Mouse (Mus musculus): ENCODE results near the gene Gsdma3. TPM values are rescaled to one million over a fixed set of nuclear protein-coding genes. Genes with fewer than 3 reads are reported as not detected.

The Gsdma3 gene
- polyA plus RNA-seq, 1 experiment from 2014 or later = not detected

DNA sequence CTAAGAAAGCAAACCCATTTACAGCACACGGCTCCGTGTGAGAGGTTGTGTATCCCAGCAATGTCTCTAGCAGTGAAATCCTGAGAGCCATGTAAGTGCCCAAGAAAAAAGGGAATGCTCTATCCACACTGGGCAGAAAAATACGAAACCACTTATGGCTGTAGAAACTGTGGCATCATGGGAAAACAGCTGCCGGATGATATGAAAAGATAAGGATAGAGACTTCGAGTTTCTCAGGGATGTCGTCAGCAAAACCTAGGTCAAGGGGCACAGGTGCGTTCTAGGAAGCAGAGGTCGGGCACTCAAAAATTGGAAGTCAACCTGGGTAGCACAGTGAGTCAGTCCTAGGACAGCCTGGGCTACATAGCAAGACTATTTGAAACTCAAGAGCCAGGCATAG, 36.9 kb upstream of the Gsdma3 start:
- peak overlapping the region; percentile 89; the same call in 1 of the 2 replicates for H3K4me2 ChIP-seq
- no peak overlapping the region for H3K4me3 ChIP-seq (ENCODE audit: low read depth, low read length)
- no peaks in the 10 kb centered on the region for H3K9me3 ChIP-seq (ENCODE audit: control insufficient read depth, low read length)
- DNase-seq (ENCODE audit: low spot score) = no peak
- peak overlapping the region; percentile 15 for H3K9ac ChIP-seq (ENCODE audit: low read depth, low read length)
- H3K27me3 ChIP-seq (replicated peaks; ENCODE audit: control insufficient read depth, insufficient read depth, low read length) = no peaks in the 10 kb centered on the region
- no peaks in the 10 kb centered on the region for H3K36me3 ChIP-seq (ENCODE audit: control insufficient read depth, insufficient read depth, low read length)
- H3K27ac ChIP-seq (ENCODE audit: low read depth, low read length) = peak overlapping the region; percentile 97; the same call in 1 of the 2 replicates
- WGBS = 73% methylated on average over 8 of the region's 8 CpGs
- H3K4me1 ChIP-seq (replicated peaks; ENCODE audit: control insufficient read depth, insufficient read depth, low read length) = peaks cover 41% of the 10 kb centered on the region
- ATAC-seq (replicated peaks; ENCODE audit: low FRiP score) = no peak

DNA sequence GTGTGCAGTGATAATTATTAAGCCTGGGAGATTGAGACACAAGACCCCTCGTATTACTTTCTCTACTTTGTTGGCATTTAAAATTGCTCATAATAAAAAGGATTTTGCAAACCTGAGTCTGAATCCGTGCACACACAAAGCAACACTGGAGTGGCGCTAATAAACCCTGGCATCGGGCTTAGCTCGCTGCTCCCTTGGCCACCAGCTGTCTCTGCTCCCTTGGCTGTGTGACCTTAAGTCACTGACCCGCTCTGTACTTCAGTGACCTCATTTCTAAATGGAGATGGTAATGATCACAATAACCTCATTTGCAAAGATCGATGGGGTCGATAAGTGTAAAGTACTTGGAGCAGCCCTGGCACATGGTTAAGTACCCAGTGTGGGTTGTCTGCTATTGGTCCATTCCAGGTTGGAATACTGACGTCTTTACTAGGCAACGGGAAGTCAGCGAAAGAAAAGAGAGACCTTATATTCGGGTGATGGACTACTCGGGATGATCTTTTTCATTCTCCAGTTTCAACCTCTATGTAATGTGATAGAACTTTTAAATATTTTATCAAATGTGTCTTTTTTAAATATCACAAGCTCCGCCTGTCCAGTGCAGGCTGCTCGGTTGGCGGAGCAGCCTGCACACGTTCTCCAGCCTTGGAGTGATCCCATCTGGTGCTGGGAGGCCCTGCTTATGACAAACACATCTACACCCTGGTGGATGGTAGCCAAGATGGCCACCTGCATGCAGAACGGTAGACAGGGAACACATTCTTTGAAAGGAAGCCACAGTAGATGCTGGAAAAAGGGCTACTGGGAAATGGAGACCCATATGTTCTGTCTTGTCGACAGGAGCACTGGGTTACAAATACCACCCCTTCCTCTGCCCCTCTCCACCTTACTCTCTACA, 35.4 kb upstream of the Gsdma3 start:
- Histone ChIP-seq H3K4me2 (no peak overlapping the region), H3K27ac (ENCODE audit: low read depth, low read length) (no peak overlapping the region), H3K9ac (ENCODE audit: low read depth, low read length) (no peak overlapping the region), H3K4me3 (ENCODE audit: low read depth, low read length) (no peak overlapping the region), H3K9me3 (ENCODE audit: control insufficient read depth, low read length) (no peaks in the 10 kb centered on the region), H3K36me3 (ENCODE audit: control insufficient read depth, insufficient read depth, low read length) (no peaks in the 10 kb centered on the region), H3K4me1 (replicated peaks; ENCODE audit: control insufficient read depth, insufficient read depth, low read length) (peaks cover 26% of the 10 kb centered on the region), H3K27me3 (replicated peaks; ENCODE audit: control insufficient read depth, insufficient read depth, low read length) (no peaks in the 10 kb centered on the region)
- DNase-seq (ENCODE audit: low spot score) = no peak
- no peak for ATAC-seq (replicated peaks; ENCODE audit: low FRiP score)
- 79% methylated on average over 19 of the region's 19 CpGs for WGBS

DNA sequence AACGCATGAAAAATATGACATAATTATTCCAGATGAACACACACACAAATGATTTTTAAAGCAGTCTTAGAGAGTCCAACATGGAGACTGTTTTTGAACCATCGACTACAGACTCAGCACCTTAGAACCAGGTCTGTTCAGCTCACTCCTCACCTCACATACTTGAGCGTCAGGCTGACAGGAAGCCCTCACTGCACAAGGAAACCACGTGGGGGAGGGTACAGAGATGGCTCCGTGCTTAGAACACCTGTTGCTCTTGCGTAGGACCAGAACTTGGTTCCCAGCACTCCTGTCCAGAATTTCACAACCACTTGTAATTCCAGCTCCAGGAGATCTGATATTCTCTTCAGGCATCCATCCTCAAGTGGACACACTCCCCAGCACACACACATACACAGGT, 31.1 kb upstream of the Gsdma3 start:
- Histone ChIP-seq H3K9me3 (ENCODE audit: control insufficient read depth, low read length) (no peaks in the 10 kb centered on the region), H3K36me3 (ENCODE audit: control insufficient read depth, insufficient read depth, low read length) (no peaks in the 10 kb centered on the region), H3K4me1 (replicated peaks; ENCODE audit: control insufficient read depth, insufficient read depth, low read length) (peaks cover 4% of the 10 kb centered on the region; the same call in 1 of the 2 replicates), H3K4me3 (ENCODE audit: low read depth, low read length) (no peak overlapping the region), H3K4me2 (no peak overlapping the region), H3K27me3 (replicated peaks; ENCODE audit: control insufficient read depth, insufficient read depth, low read length) (peaks cover 23% of the 10 kb centered on the region), H3K27ac (ENCODE audit: low read depth, low read length) (no peak overlapping the region), H3K9ac (ENCODE audit: low read depth, low read length) (no peak overlapping the region)
- WGBS = 67% methylated on average over 6 of the region's 6 CpGs
- ATAC-seq (replicated peaks; ENCODE audit: low FRiP score) = no peak
- DNase-seq (ENCODE audit: low spot score) = no peak

DNA sequence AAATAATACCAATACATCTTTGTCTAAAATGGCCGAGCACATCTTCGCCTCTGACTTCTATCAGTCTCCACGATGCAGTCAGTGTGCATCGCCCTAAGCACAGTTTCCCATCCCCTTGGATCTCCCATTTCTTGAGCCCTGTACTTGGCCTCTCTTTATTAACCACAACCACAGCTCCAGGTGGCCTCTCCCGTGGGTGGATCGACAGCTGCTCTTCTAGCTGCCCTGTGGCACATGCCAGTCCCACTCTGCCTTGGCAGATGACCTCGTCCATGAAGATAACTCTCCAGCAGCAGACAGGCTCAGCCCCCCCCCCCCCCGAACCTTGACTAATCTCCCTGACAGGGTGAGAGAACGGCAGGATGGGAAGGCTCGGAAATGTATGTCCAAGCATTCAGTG, 30.7 kb upstream of the Gsdma3 start:
- Histone ChIP-seq H3K4me1 (replicated peaks; ENCODE audit: control insufficient read depth, insufficient read depth, low read length) (peaks cover 4% of the 10 kb centered on the region; the same call in 1 of the 2 replicates), H3K9me3 (ENCODE audit: control insufficient read depth, low read length) (no peaks in the 10 kb centered on the region), H3K4me3 (ENCODE audit: low read depth, low read length) (no peak overlapping the region), H3K27me3 (replicated peaks; ENCODE audit: control insufficient read depth, insufficient read depth, low read length) (peaks cover 28% of the 10 kb centered on the region), H3K4me2 (no peak overlapping the region), H3K27ac (ENCODE audit: low read depth, low read length) (no peak overlapping the region), H3K9ac (ENCODE audit: low read depth, low read length) (no peak overlapping the region), H3K36me3 (ENCODE audit: control insufficient read depth, insufficient read depth, low read length) (no peaks in the 10 kb centered on the region)
- ATAC-seq (replicated peaks; ENCODE audit: low FRiP score) = no peak
- WGBS = 62% methylated on average over 10 of the region's 10 CpGs
- DNase-seq (ENCODE audit: low spot score) = no peak

DNA sequence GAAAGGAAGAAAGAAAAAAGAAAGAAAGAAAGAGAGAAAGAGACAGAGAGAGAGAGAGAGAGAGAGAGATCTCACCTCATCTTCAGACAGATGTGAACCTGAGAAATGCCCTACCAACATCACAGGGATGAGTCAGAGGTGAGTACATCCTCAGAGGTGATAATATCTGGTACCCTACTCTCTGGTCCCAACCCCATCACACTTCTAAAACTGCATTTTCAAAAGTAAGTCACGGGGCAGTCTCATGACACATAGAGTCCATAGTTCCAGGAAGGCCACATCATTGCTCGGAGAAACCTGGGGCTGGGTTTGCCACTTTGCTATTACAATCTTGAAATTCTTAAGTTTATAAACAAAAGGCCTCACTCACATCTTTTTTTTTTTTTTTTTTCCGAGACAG, 30.2 kb upstream of the Gsdma3 start:
- no peak overlapping the region for H3K27ac ChIP-seq (ENCODE audit: low read depth, low read length)
- peaks cover 4% of the 10 kb centered on the region; the same call in 1 of the 2 replicates for H3K4me1 ChIP-seq (replicated peaks; ENCODE audit: control insufficient read depth, insufficient read depth, low read length)
- 72% methylated on average over 3 of the region's 3 CpGs for WGBS
- no peaks in the 10 kb centered on the region for H3K9me3 ChIP-seq (ENCODE audit: control insufficient read depth, low read length)
- peaks cover 30% of the 10 kb centered on the region for H3K27me3 ChIP-seq (replicated peaks; ENCODE audit: control insufficient read depth, insufficient read depth, low read length)
- H3K9ac ChIP-seq (ENCODE audit: low read depth, low read length) = no peak overlapping the region
- no peak overlapping the region for H3K4me2 ChIP-seq
- no peaks in the 10 kb centered on the region for H3K36me3 ChIP-seq (ENCODE audit: control insufficient read depth, insufficient read depth, low read length)
- ATAC-seq (replicated peaks; ENCODE audit: low FRiP score) (no peak), DNase-seq (ENCODE audit: low spot score) (no peak)
- H3K4me3 ChIP-seq (ENCODE audit: low read depth, low read length) = no peak overlapping the region

DNA sequence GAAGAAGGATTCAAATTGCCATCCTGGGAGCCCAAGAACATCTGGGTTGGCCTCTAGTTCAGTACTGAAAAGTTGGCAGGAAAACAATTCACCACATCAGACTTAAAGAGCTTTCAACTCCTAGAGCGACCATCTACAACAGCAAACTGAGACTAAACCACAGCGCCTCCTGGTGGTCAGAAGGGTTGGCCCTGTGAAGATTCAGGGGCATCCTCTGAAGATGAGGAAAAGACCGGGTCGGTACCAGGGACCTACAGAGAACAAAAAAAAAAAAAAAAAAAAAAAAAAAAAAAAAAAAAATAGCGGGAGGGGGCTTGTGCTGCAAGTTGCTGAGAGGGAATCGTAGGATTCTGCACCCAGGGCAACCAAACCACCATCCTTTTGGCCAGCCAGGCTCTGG, 28.8 kb upstream of the Gsdma3 start:
- Histone ChIP-seq H3K36me3 (ENCODE audit: control insufficient read depth, insufficient read depth, low read length) (no peaks in the 10 kb centered on the region), H3K27ac (ENCODE audit: low read depth, low read length) (no peak overlapping the region), H3K4me3 (ENCODE audit: low read depth, low read length) (no peak overlapping the region), H3K27me3 (replicated peaks; ENCODE audit: control insufficient read depth, insufficient read depth, low read length) (peaks cover 33% of the 10 kb centered on the region), H3K4me1 (replicated peaks; ENCODE audit: control insufficient read depth, insufficient read depth, low read length) (peaks cover 6% of the 10 kb centered on the region; the same call in 1 of the 2 replicates), H3K9ac (ENCODE audit: low read depth, low read length) (no peak overlapping the region), H3K9me3 (ENCODE audit: control insufficient read depth, low read length) (no peaks in the 10 kb centered on the region), H3K4me2 (no peak overlapping the region)
- peak; percentile 70 for DNase-seq (ENCODE audit: low spot score)
- 21% methylated on average over 6 of the region's 6 CpGs for WGBS
- peak; percentile 64 for ATAC-seq (replicated peaks; ENCODE audit: low FRiP score)

DNA sequence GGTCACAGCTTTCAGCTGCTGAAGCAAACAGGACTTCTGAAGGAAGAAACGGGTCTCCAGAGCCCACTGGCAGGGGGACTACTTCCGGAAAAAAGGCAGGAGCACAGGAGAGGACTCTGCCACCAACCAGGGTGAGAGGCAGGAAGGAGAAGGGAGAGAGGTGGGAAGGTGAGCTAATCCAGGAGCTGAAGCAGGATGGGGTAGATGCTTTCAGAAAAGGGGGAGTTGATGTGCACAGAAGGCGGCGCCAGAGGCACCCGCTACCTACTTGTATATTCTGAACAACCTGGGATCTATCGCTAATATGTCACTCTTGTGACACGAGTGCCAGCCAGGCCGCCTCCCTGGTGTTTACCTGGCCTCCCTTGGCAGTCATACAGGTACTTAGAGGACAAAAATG, 28.2 kb upstream of the Gsdma3 start, which contains the start of gene Lrrc3c:
Gene Lrrc3c, plus strand, starts transcription at position 301 of the 400 bp plus-strand sequence.
- no peak within 1 kb of the TSS for H3K4me2 ChIP-seq

DNA sequence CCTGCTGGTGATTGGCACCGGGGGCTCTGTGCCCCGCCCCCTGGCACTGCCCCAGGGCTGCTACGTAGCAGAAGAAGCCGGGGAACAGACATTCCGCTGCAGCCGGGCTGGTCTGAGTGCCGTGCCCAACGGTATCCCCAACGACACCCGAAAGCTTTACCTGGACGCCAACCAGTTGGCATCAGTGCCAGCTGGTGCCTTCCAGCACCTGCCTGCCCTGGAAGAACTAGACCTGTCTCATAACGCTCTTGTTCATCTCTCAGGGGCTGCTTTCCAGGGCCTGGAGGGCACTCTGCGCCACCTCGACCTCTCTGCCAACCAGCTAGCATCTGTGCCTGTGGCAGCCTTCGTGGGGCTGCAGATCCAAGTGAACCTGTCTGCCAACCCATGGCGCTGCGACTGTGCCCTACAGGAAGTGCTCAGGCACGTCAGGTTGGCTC, 27.3 kb upstream of the Gsdma3 start:
- DNase-seq (ENCODE audit: low spot score) (no peak), ATAC-seq (replicated peaks; ENCODE audit: low FRiP score) (no peak)
- Histone ChIP-seq H3K4me3 (ENCODE audit: low read depth, low read length) (no peak overlapping the region), H3K27ac (ENCODE audit: low read depth, low read length) (no peak overlapping the region), H3K27me3 (replicated peaks; ENCODE audit: control insufficient read depth, insufficient read depth, low read length) (peaks cover 39% of the 10 kb centered on the region), H3K9me3 (ENCODE audit: control insufficient read depth, low read length) (no peaks in the 10 kb centered on the region), H3K36me3 (ENCODE audit: control insufficient read depth, insufficient read depth, low read length) (no peaks in the 10 kb centered on the region), H3K9ac (ENCODE audit: low read depth, low read length) (no peak overlapping the region), H3K4me2 (no peak overlapping the region), H3K4me1 (replicated peaks; ENCODE audit: control insufficient read depth, insufficient read depth, low read length) (0 out of 2 replicates have a peak, but pooled peaks cover 6% of the 10 kb centered on the region)
- 61% methylated on average over 18 of the region's 18 CpGs for WGBS

More for the DNA sequence above, 28.2 kb upstream of the Gsdma3 start, which contains the start of gene Lrrc3c:
- no peak within 1 kb of the TSS for H3K4me3 ChIP-seq (ENCODE audit: low read depth, low read length)
- peaks cover 36% of the 10 kb centered on the region for H3K27me3 ChIP-seq (replicated peaks; ENCODE audit: control insufficient read depth, insufficient read depth, low read length)
- H3K27ac ChIP-seq (ENCODE audit: low read depth, low read length) = no peak within 1 kb of the TSS
- H3K4me1 ChIP-seq (replicated peaks; ENCODE audit: control insufficient read depth, insufficient read depth, low read length) = 0 out of 2 replicates have a peak, but pooled peaks cover 6% of the 10 kb centered on the region
- no peaks in the 10 kb centered on the region for H3K9me3 ChIP-seq (ENCODE audit: control insufficient read depth, low read length)
- H3K36me3 ChIP-seq (ENCODE audit: control insufficient read depth, insufficient read depth, low read length) = no peaks in the 10 kb centered on the region
- 81% methylated on average over 8 of the region's 8 CpGs for WGBS
- no peak for ATAC-seq (replicated peaks; ENCODE audit: low FRiP score)
- DNase-seq (ENCODE audit: low spot score) = no peak
- H3K9ac ChIP-seq (ENCODE audit: low read depth, low read length) = no peak within 1 kb of the TSS

Data from liver, embryonic 11.5 days (tissue).